Mouse (Mus musculus): ENCODE results near the gene Nkain2.

- TF ChIP-seq CTCF (IDR thresholded peaks at IDR 0.05; ENCODE audit: low read depth, low read length) (no peak), POLR2AphosphoS5 (IDR thresholded peaks at IDR 0.05; ENCODE audit: insufficient replicate concordance, low read depth, low read length) (no peak), GATA1 (IDR thresholded peaks at IDR 0.05; ENCODE audit: borderline replicate concordance, low read length) (no peak)
Measured at GRCm38 (mm10) chr10:32091354-32091753, 798.9 kb downstream of the Nkain2 start.

Measured in G1E (cell line).